Mouse (Mus musculus) adrenal gland, postnatal 14 days (tissue): ENCODE measurements around the gene Cfl1. TPM values are rescaled to one million over a fixed set of nuclear protein-coding genes. Genes with fewer than 3 reads are reported as not detected.

ENCODE experiments used
- DNase-seq: peaks from one replicate; pipeline ENCODE4 v3.0.0; 2021; ENCODE audit warnings: mixed read lengths
- total RNA-seq: library from RNA; stranded (reverse); gene quantifications from 2 replicates; pipeline ENCODE4 v1.2.3, GENCODE M21; 2021

The Cfl1 gene
- total RNA-seq, 1 experiment from 2014 or later: 640 TPM

DNA sequence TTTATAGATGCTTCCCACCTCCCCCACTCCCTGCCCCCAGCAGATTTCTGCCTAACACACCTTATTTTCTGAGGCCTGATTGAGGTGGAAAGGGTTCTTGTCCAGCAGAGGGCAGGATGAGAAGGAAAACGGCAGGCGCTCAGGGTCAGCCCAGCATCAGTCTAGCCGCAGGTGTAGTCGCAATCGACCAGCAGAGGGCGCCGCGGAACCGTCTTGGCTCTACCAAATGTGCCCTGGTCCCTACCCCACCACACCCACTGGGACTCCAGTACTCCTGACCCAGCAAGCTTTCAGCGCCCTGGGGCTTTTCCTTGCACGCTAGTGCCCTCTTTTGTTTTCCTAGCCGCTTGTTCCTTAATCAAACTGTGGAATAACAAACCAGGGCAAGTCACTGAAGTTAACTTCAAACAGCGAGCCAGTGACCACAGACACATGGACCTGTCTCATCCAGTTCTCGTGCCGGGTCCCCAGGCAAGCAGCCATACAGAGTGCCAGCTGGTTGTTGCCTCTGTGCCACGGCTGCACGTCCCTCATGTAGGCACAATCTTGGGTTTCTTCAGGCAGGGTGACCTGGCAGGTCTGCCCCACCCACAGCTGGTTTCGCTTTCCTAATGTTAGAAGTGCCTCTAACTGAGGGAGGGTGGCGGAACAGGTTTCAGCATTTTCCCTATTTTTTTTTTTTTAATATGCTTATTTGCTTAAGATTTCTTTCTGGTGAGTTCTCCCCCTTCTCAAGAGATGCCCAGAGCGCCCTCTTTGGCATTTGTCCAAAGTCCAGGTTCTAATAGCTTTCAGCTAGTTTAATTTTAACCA lies 39.3 kb downstream of the Cfl1 start:
- DNase-seq: peak; percentile 98

DNA sequence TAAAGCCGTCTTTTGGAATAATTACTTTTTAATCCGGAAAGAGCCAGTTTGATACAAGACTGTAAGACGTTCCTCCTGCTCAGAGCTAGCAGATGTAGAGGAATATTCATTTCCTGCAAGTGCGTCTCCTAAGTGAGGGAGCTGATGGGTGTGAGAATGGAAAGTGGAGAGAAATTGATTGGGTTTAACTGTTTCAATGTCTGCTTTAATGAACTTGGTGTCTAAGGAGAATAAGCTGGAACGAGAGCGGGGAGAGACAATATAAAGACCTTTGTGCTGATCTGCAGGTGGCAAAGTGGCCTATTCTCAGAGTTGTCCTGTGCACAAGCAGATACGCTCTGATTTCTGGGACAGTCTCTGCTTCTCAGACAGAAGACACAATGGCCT lies 39.9 kb downstream of the Cfl1 start:
- no peak for DNase-seq

DNA sequence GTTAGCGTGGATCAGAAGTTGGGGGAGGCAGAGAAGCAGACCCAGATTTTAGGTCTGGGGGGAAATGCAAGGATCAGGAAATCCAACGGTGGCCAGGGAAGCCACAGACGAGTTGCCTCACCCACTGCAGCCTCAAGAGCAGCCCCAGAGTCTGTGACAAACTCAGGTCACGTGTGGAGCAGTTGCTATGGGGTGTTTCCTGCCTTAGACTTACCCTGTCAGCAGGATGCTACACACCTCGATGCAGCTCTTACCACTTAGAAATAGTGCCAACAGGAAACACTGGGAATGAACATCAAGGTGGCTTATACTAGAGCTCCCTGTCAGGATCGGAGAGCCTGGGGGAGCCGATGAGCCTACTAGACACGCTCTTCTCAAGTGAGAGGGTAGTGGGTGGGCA lies 42.3 kb downstream of the Cfl1 start:
- DNase-seq: no peak

DNA sequence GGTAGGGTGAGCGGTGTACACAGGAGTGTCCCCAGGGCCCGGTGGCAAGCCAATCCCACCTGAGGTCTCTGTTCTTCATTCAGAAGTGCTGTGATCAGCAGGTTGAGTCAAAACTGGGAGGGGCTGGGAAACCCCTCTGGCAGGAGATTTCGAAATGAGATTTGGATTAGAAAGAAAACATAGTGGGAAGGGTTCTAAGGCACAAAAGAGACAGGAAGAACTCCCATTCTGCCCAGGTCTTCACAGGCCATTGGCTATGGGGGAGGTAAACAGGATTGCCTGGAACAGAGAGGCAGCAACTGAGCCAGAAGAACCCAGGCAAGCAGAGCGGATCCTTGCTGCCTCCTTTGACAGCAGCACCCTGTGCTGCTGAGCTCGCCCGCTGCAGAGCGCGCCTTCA lies 48.5 kb downstream of the Cfl1 start:
- no peak for DNase-seq

DNA sequence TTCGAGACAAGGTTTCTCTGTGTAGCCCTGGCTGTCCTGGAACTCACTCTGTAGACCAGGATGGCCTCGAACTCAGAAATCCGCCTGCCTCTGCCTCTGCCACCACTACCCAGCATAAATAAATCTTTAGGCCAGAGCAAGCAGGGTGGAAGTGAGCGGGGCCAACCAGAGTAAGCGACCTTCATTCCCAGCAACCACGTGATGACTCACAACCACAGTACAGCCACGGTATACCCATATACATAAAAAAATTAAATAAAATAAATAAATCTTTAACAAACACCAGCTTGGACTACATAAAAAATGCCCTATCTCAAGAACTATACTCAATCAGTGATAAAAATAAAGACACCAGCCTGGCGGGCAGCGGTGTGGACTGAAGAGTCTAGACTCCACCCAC lies 53.1 kb downstream of the Cfl1 start:
- DNase-seq: no peak

DNA sequence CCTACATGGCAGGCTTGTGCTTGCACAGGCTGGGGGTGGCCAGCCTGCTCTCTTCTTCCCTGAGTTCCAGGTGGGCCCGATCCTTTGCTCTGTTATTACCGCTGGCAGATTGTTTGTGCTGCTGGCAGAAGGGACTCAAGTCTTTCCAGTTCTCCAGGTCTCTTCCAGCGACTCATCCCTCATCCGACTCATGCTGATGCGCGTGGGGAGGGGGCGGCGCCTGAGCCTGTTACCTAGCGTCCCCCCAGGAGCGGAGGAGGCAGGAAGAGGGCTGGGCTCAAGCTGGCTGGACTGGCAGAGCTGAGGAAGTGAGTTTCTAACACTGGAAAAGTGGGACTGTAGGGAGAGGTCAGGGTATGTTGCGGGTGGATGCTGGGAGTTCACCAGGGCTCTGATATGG lies 53.8 kb downstream of the Cfl1 start:
- no peak for DNase-seq

Other genes with a start within 250 kb of the Cfl1 start
- 20.4 and 25.5 TPM in 2 replicates for gene Pacs1, start 217.3 kb upstream of the Cfl1 start, total RNA-seq
- gene Sf3b2, start 195.0 kb upstream of the Cfl1 start, total RNA-seq: 167 and 170 TPM in 2 replicates
- 0.22 and 0.49 TPM in 2 replicates for gene Gal3st3, start 192.1 kb upstream of the Cfl1 start, total RNA-seq
- not detected in 2 replicates for gene Catsper1, start 154.7 kb upstream of the Cfl1 start, total RNA-seq
- 1.3 and 2.8 TPM in 2 replicates for gene Cst6, start 140.9 kb upstream of the Cfl1 start, total RNA-seq
- gene Eif1ad, start 123.7 kb upstream of the Cfl1 start, total RNA-seq: 29.0 and 29.9 TPM in 2 replicates
- gene Banf1, start 123.3 kb upstream of the Cfl1 start, total RNA-seq: 144 and 153 TPM in 2 replicates
- 73.0 and 75.7 TPM in 2 replicates for gene Sart1, start 101.8 kb upstream of the Cfl1 start, total RNA-seq
- not detected in 2 replicates for gene Tsga10ip, start 87.9 kb upstream of the Cfl1 start, total RNA-seq
- gene Drap1, start 65.5 kb upstream of the Cfl1 start, total RNA-seq: 210 and 236 TPM in 2 replicates
- 36.8 and 45.1 TPM in 2 replicates for gene AI837181, start 65.3 kb upstream of the Cfl1 start, total RNA-seq
- gene Fosl1, start 42.9 kb upstream of the Cfl1 start, total RNA-seq: 0.98 and 1.1 TPM in 2 replicates
- 8.8 and 11.2 TPM in 2 replicates for gene Ccdc85b, start 32.6 kb upstream of the Cfl1 start, total RNA-seq
- gene Fibp, start 29.8 kb upstream of the Cfl1 start, total RNA-seq: 70.8 and 92.6 TPM in 2 replicates
- gene Ctsw, start 21.9 kb upstream of the Cfl1 start, total RNA-seq: 0.85 and 4.2 TPM in 2 replicates
- gene Efemp2, start 16.5 kb upstream of the Cfl1 start, total RNA-seq: 42.5 and 45.9 TPM in 2 replicates
- 22.3 and 28.6 TPM in 2 replicates for gene Mus81, start 2.1 kb upstream of the Cfl1 start, total RNA-seq
- 1.0 and 2.2 TPM in 2 replicates for gene 1700020D05Rik, start 13.3 kb downstream of the Cfl1 start, total RNA-seq
- 10.4 and 11.8 TPM in 2 replicates for gene Snx32, start 20.1 kb downstream of the Cfl1 start, total RNA-seq
- not detected in 2 replicates for gene Ovol1, start 70.2 kb downstream of the Cfl1 start, total RNA-seq
- gene Ap5b1, start 77.6 kb downstream of the Cfl1 start, total RNA-seq: 7.3 and 8.0 TPM in 2 replicates
- 106 and 113 TPM in 2 replicates for gene Rnaseh2c, start 111.4 kb downstream of the Cfl1 start, total RNA-seq
- gene Kat5, start 119.8 kb downstream of the Cfl1 start, total RNA-seq: 54.8 and 62.0 TPM in 2 replicates
- gene Rela, start 147.0 kb downstream of the Cfl1 start, total RNA-seq: 60.7 and 65.1 TPM in 2 replicates
- 56.4 and 64.0 TPM in 2 replicates for gene Sipa1, start 173.3 kb downstream of the Cfl1 start, total RNA-seq
- 50.4 and 51.2 TPM in 2 replicates for gene Map3k11, start 198.3 kb downstream of the Cfl1 start, total RNA-seq
- 75.1 and 78.4 TPM in 2 replicates for gene Pcnx3, start 198.5 kb downstream of the Cfl1 start, total RNA-seq
- gene Kcnk7, start 213.9 kb downstream of the Cfl1 start, total RNA-seq: not detected in 2 replicates
- 29.1 and 29.3 TPM in 2 replicates for gene Ehbp1l1, start 235.9 kb downstream of the Cfl1 start, total RNA-seq
- gene Fam89b, start 239.2 kb downstream of the Cfl1 start, total RNA-seq: 41.3 and 50.4 TPM in 2 replicates